Mouse (Mus musculus): ENCODE measurements around the gene Stc2. TPM values are rescaled to one million over a fixed set of nuclear protein-coding genes. Genes with fewer than 3 reads are reported as not detected.

Stc2 gene
- total RNA-seq (2014; rRNA removed) (0.18 and 0.20 TPM in 2 replicates), polyA plus RNA-seq (2012; rRNA removed) (0.05 and 0.10 TPM in 2 replicates)

DNA sequence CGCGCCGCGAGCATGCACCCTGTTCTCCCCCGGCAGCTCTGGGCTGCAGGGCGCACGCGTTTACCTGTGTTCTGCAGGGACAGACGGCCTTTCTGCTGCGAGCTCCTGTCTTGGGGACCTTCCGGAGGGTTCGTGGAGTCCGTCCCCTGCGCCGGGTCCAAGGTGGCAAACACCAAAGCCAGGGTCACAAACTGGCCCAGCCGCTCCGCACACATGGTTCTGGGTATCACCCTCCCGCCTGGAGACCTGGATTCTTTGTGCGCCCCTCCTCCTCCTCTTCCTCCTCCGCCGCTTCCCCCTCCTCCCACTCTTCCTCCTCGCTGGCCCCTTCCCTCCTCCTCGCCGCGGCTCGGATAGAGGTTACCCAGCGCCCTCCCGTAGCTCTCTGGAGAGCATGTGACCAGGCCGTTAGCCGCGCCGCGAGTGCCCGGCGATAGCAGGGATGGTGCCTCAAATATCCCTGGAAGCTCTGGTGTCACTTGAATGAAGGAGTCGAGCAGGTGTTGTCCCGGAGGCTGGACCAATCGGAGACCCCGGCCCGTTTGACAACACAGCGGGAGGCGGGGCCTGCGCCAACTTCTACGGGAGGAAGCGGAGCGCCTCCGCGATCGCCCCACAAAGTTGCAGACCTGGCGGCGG is at the start of gene Stc2:
Gene Stc2 (minus strand): TSS at position 427 of the 639 bp plus-strand sequence.
- Histone ChIP-seq H3K4me1 (ENCODE audit: control insufficient read depth, insufficient read depth, low read length) (no peaks in the 10 kb centered on the region; the same call in 1 of the 2 replicates), H3K36me3 (ENCODE audit: control insufficient read depth, insufficient read depth, low read length) (no peaks in the 10 kb centered on the region), H3K79me2 (ENCODE audit: control insufficient read depth, insufficient read depth, low read length) (no peaks in the 10 kb centered on the region), H3K9ac (ENCODE audit: low read depth, low read length) (0 out of 2 replicates have a peak within 1 kb of the TSS, but pooled peaks have one; percentile 30), H3K4me3 (ENCODE audit: insufficient read depth, low read depth, low read length) (peak within 1 kb of the TSS; percentile 43), H3K27ac (replicated peaks; ENCODE audit: insufficient read depth, low read depth, low read length) (no peak within 1 kb of the TSS), H3K27me3 (ENCODE audit: control insufficient read depth, insufficient read depth, low read length) (peaks cover 23% of the 10 kb centered on the region; the same call in 1 of the 2 replicates)
- DNase-seq (ENCODE audit: extremely low read depth, low read depth, low spot score) = no peak
- no peak for TF ChIP-seq CTCF (IDR thresholded peaks at IDR 0.05; ENCODE audit: low read depth, low read length)
- no peak for TF ChIP-seq POLR2A (IDR thresholded peaks at IDR 0.05; ENCODE audit: extremely low read depth, insufficient read depth, low read length)
- WGBS = 1% methylated on average over 50 of the region's 51 CpGs

DNA sequence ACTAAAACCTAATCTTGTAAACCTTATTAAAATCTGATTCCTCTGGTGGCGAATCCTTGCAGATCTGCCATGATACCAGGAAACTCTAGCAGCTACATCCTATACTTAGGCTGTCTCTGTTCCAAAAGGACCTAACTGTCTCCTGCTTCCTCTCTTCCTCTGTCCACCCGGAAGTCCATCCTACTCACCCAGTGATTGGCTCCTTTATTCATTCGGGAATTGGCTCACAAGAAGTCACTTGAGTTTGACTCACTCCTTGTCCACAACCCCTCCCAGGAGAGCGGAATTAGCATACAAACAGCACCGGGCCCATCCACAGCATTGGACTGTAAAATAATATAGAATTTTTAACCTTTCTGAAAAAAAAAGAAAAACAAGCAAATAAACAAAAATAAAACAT is 47.2 kb upstream of the Stc2 start:
- no peak for TF ChIP-seq CTCF (IDR thresholded peaks at IDR 0.05; ENCODE audit: low read depth, low read length)
- TF ChIP-seq POLR2A (IDR thresholded peaks at IDR 0.05; ENCODE audit: extremely low read depth, insufficient read depth, low read length) = no peak
- H3K27ac ChIP-seq (replicated peaks; ENCODE audit: insufficient read depth, low read depth, low read length) = no peak overlapping the region
- no peak for DNase-seq (ENCODE audit: extremely low read depth, low read depth, low spot score)
- H3K27me3 ChIP-seq (ENCODE audit: control insufficient read depth, insufficient read depth, low read length) = no peaks in the 10 kb centered on the region
- no peaks in the 10 kb centered on the region for H3K4me1 ChIP-seq (ENCODE audit: control insufficient read depth, insufficient read depth, low read length)
- WGBS = 78% methylated on average over 5 of the region's 5 CpGs
- no peaks in the 10 kb centered on the region for H3K79me2 ChIP-seq (ENCODE audit: control insufficient read depth, insufficient read depth, low read length)
- H3K36me3 ChIP-seq (ENCODE audit: control insufficient read depth, insufficient read depth, low read length) = no peaks in the 10 kb centered on the region
- H3K9ac ChIP-seq (ENCODE audit: low read depth, low read length) = no peak overlapping the region
- no peak overlapping the region for H3K4me3 ChIP-seq (ENCODE audit: insufficient read depth, low read depth, low read length)

DNA sequence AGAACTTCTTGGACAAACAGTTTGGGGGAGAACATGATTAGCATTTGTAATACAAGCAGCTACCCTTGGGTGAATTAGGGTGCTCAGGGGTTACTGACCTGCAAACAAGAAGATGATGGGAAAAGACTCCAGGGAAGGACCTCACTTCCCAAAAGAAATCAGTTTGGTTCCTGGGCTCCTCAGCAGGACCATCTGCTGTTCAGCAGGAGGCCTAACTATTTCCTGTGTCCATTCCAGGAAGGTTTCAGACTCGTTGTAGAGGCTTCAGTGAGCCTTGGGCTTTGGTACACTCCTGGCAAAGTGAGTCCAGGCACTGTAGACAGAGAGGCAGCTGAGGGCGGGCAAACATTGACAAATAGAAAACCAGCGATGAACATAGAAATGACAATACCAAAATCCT is 42.5 kb upstream of the Stc2 start:
- Histone ChIP-seq H3K4me3 (ENCODE audit: insufficient read depth, low read depth, low read length) (no peak overlapping the region), H3K36me3 (ENCODE audit: control insufficient read depth, insufficient read depth, low read length) (no peaks in the 10 kb centered on the region), H3K79me2 (ENCODE audit: control insufficient read depth, insufficient read depth, low read length) (no peaks in the 10 kb centered on the region), H3K27ac (replicated peaks; ENCODE audit: insufficient read depth, low read depth, low read length) (no peak overlapping the region), H3K4me1 (ENCODE audit: control insufficient read depth, insufficient read depth, low read length) (no peaks in the 10 kb centered on the region), H3K9ac (ENCODE audit: low read depth, low read length) (no peak overlapping the region), H3K27me3 (ENCODE audit: control insufficient read depth, insufficient read depth, low read length) (no peaks in the 10 kb centered on the region)
- TF ChIP-seq CTCF (IDR thresholded peaks at IDR 0.05; ENCODE audit: low read depth, low read length) (no peak), POLR2A (IDR thresholded peaks at IDR 0.05; ENCODE audit: extremely low read depth, insufficient read depth, low read length) (no peak)
- 65% methylated on average over 3 of the region's 3 CpGs for WGBS
- no peak for DNase-seq (ENCODE audit: extremely low read depth, low read depth, low spot score)

DNA sequence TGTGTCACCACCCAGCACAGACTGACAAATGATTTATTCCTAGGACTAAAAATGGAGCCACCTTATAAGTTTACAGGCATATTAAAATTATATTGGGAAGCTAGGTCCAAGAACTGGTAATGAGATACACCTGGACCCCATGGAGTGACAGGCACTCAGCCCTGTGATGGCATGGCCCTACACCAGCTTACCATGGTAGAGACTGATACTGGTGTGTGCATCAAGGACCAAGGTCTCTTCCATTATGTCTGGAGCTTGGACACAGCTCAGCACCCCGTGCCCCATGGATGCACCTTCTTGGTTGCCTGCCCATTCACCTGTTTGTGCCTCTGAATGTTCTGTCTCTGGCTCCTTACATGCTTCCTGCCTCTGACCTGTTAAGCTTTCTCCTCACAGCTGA is 36.9 kb upstream of the Stc2 start:
- H3K9ac ChIP-seq (ENCODE audit: low read depth, low read length) = no peak overlapping the region
- no peaks in the 10 kb centered on the region for H3K27me3 ChIP-seq (ENCODE audit: control insufficient read depth, insufficient read depth, low read length)
- WGBS = 83% methylated on average over 1 of the region's 1 CpGs
- H3K27ac ChIP-seq (replicated peaks; ENCODE audit: insufficient read depth, low read depth, low read length) = no peak overlapping the region
- H3K79me2 ChIP-seq (ENCODE audit: control insufficient read depth, insufficient read depth, low read length) = no peaks in the 10 kb centered on the region
- DNase-seq (ENCODE audit: extremely low read depth, low read depth, low spot score) = no peak
- no peaks in the 10 kb centered on the region for H3K4me1 ChIP-seq (ENCODE audit: control insufficient read depth, insufficient read depth, low read length)
- no peaks in the 10 kb centered on the region for H3K36me3 ChIP-seq (ENCODE audit: control insufficient read depth, insufficient read depth, low read length)
- TF ChIP-seq CTCF (IDR thresholded peaks at IDR 0.05; ENCODE audit: low read depth, low read length) (no peak), POLR2A (IDR thresholded peaks at IDR 0.05; ENCODE audit: extremely low read depth, insufficient read depth, low read length) (no peak)
- no peak overlapping the region for H3K4me3 ChIP-seq (ENCODE audit: insufficient read depth, low read depth, low read length)

DNA sequence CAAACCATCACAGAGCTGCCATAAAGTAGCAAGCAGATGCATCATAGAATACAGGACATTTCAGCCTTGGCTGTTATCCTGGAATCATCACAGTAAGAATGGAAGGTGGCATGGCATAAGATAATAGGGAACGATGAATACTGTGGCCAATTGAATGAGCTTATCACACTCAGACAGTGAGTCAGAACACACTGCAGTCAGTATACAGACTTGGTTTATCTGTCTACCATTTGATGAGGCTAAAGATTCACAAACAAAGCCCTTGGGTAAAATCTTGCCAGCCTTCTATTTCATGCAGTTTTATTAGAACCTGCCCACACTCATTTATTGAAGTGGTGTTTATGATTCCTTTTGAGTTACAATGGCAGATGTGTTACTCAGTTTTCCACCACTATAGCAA is 33.2 kb upstream of the Stc2 start:
- no peak overlapping the region for H3K27ac ChIP-seq (replicated peaks; ENCODE audit: insufficient read depth, low read depth, low read length)
- no peaks in the 10 kb centered on the region for H3K4me1 ChIP-seq (ENCODE audit: control insufficient read depth, insufficient read depth, low read length)
- no peaks in the 10 kb centered on the region for H3K79me2 ChIP-seq (ENCODE audit: control insufficient read depth, insufficient read depth, low read length)
- no peak for DNase-seq (ENCODE audit: extremely low read depth, low read depth, low spot score)
- H3K4me3 ChIP-seq (ENCODE audit: insufficient read depth, low read depth, low read length) = no peak overlapping the region
- TF ChIP-seq CTCF (IDR thresholded peaks at IDR 0.05; ENCODE audit: low read depth, low read length) (no peak), POLR2A (IDR thresholded peaks at IDR 0.05; ENCODE audit: extremely low read depth, insufficient read depth, low read length) (no peak)
- no peak overlapping the region for H3K9ac ChIP-seq (ENCODE audit: low read depth, low read length)
- no peaks in the 10 kb centered on the region for H3K36me3 ChIP-seq (ENCODE audit: control insufficient read depth, insufficient read depth, low read length)
- WGBS = 95% methylated on average over 1 of the region's 1 CpGs
- no peaks in the 10 kb centered on the region for H3K27me3 ChIP-seq (ENCODE audit: control insufficient read depth, insufficient read depth, low read length)

DNA sequence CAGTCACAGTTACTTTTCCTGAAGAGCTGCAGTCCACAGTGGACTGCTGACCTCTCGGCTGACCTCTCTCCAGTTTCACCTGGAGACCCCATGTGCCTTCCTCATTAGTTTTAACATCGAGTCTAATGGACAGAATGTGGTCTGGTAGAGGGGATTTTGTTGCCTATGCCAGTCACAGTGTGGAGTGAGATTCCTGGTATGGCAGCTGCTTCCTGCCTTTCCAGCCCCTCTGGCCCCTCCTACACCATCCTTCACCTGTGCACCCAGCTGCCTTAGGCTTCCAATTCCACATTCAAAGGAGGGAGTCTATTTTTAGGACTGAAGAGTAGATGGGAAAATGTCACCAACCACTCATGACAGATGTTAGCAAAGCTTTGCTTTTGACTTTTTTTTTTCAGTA is 28.7 kb upstream of the Stc2 start:
- no peaks in the 10 kb centered on the region for H3K36me3 ChIP-seq (ENCODE audit: control insufficient read depth, insufficient read depth, low read length)
- no peaks in the 10 kb centered on the region for H3K79me2 ChIP-seq (ENCODE audit: control insufficient read depth, insufficient read depth, low read length)
- H3K4me1 ChIP-seq (ENCODE audit: control insufficient read depth, insufficient read depth, low read length) = no peaks in the 10 kb centered on the region
- no peak overlapping the region for H3K4me3 ChIP-seq (ENCODE audit: insufficient read depth, low read depth, low read length)
- H3K9ac ChIP-seq (ENCODE audit: low read depth, low read length) = no peak overlapping the region
- no peaks in the 10 kb centered on the region for H3K27me3 ChIP-seq (ENCODE audit: control insufficient read depth, insufficient read depth, low read length)
- 56% methylated on average over 2 of the region's 2 CpGs for WGBS
- no peak for TF ChIP-seq POLR2A (IDR thresholded peaks at IDR 0.05; ENCODE audit: extremely low read depth, insufficient read depth, low read length)
- no peak for TF ChIP-seq CTCF (IDR thresholded peaks at IDR 0.05; ENCODE audit: low read depth, low read length)
- no peak overlapping the region for H3K27ac ChIP-seq (replicated peaks; ENCODE audit: insufficient read depth, low read depth, low read length)
- no peak for DNase-seq (ENCODE audit: extremely low read depth, low read depth, low spot score)

Data from liver, adult 2 months (tissue).